Mouse (Mus musculus) ES-E14 (cell line): ENCODE data around the gene Prrc2b. TPM values are rescaled to one million over a fixed set of nuclear protein-coding genes. Genes with fewer than 3 reads are reported as not detected.
A peak's percentile ranks its signal among the peaks of the same experiment; 100 is the strongest.

Source experiments
- DNase-seq: peaks from one replicate; pipeline ENCODE4 v3.0.0-alpha.2; 2013; ENCODE audit warnings: low read depth, low spot score
- H3K27ac ChIP-seq: 2 replicates; pipeline ENCODE4 v1.5.1; 2012; ENCODE audit warnings: low read depth, mild to moderate bottlenecking, low read length, moderate library complexity, mixed read lengths; ENCODE audit not compliant: poor library complexity, insufficient read depth, severe bottlenecking
- H3K36me3 ChIP-seq: 2 replicates; pipeline ENCODE4 v1.6.1; 2012; ENCODE audit warnings: mild to moderate bottlenecking, low read length, moderate library complexity, mixed read lengths; ENCODE audit not compliant: control insufficient read depth, poor library complexity, insufficient read depth, severe bottlenecking
- H3K4me1 ChIP-seq, 2 experiments: fragments of 150-350 bp in 1 of 2; sonication (generic) in 1 of 2; 2 replicates each; pipeline ENCODE4 v1.6.1; 2012; ENCODE audit warnings: low read length in 2 of 2, mild to moderate bottlenecking in 1 of 2, mixed read lengths in 1 of 2; ENCODE audit not compliant: control insufficient read depth in 2 of 2, insufficient read depth in 2 of 2, poor library complexity in 1 of 2
- H3K4me3 ChIP-seq, 2 experiments: fragments of 150-350 bp in 1 of 2; sonication (generic) in 1 of 2; 2 replicates each; pipeline ENCODE4 v1.5.1; 2012; ENCODE audit warnings: low read length in 2 of 2, low read depth in 1 of 2, mild to moderate bottlenecking in 1 of 2, mixed read lengths in 1 of 2; ENCODE audit not compliant: insufficient read depth in 1 of 2, poor library complexity in 1 of 2, severe bottlenecking in 1 of 2
- H3K9ac ChIP-seq: 2 replicates; pipeline ENCODE4 v1.6.1; 2012; ENCODE audit warnings: low read depth, mild to moderate bottlenecking, low read length, mixed read lengths; ENCODE audit not compliant: poor library complexity, insufficient read depth, severe bottlenecking
- H3K9me3 ChIP-seq: fragments of 150-350 bp; sonication (generic); 2 replicates; pipeline ENCODE4 v1.6.1; 2012; ENCODE audit warnings: low read depth, mild to moderate bottlenecking, low read length; ENCODE audit not compliant: control insufficient read depth, insufficient read depth
- CHD2 ChIP-seq: IDR thresholded peaks from 2 replicates; pipeline ENCODE4 v1.6.1; 2014; ENCODE audit warnings: mild to moderate bottlenecking, low read depth, low read length, inconsistent platforms
- HCFC1 ChIP-seq: IDR thresholded peaks from 2 replicates; pipeline ENCODE4 v1.6.1; 2012; ENCODE audit warnings: low read length, inconsistent platforms, borderline replicate concordance; ENCODE audit not compliant: insufficient read depth
- MAFK ChIP-seq: IDR thresholded peaks from 2 replicates; pipeline ENCODE4 v1.6.1; 2014; ENCODE audit warnings: mild to moderate bottlenecking, low read depth, low read length, inconsistent platforms; ENCODE audit not compliant: insufficient read depth
- ZC3H11A ChIP-seq: IDR thresholded peaks from 2 replicates; pipeline ENCODE4 v1.6.1; 2012; ENCODE audit warnings: low read depth, mild to moderate bottlenecking, inconsistent platforms, low read length, borderline replicate concordance
- ZNF384 ChIP-seq: IDR thresholded peaks from 2 replicates; pipeline ENCODE4 v1.6.1; 2012; ENCODE audit warnings: low read depth, low read length, inconsistent platforms
- in situ Hi-C, 2 experiments: fragments of 600-800 bp; cut with MboI; formaldehyde crosslinking; loops; one replicate each; pipeline ENCODE4 v1.15.1; 2025; ENCODE audit warnings: low sequenced_read_pairs in 2 of 2, inconsistent platforms in 1 of 2; ENCODE audit not compliant: unreplicated experiment in 2 of 2
- total RNA-seq: library from RNA; depleted of rRNA; stranded (reverse); fragments of 300-350 nt; gene quantifications from 2 replicates; pipeline ENCODE4 v1.2.3, GENCODE M21; 2012

Gene Prrc2b
- total RNA-seq, 1 experiment = 75.1 TPM

DNA sequence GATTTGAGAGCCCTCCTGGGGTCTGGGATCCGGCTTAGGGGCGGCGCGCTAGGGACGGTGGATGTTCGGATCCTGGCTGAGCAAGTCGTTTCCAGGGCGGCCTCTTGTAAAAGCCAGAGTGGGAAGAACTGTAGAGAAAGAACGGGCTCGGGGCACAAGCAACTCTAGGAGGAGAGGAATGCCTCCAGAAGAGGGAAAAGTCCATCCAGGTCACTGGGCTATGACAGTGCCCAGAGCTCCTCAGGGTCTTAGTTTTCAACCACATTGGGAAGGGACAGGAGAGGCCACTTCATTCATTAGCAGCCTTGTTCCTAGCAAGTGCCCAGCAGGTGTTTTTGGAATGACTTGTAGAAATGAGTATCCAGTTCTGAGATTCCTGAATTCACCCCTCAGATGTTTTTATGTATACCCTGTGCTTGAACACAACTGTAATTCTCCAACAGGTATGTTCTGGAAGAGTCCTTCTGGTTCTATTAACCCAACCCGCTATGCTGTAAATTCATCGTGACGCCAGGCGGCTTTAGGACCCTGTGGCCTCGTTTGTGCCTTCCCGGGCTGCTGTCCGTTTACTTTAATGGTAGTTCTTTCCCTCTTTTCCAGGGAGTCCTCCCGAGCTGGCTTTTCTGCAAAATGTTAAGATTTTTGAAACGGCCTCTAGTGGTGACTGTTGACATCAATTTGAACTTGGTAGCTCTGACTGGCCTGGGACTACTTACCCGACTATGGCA is 86.0 kb downstream of the Prrc2b start:
- Histone ChIP-seq H3K27ac (peak overlapping the region; percentile 31; the same call in 1 of the 2 replicates), H3K4me1 (peaks cover 0 to 6% of the 10 kb centered on the region in 2 experiments; a peak in 2 of 4 replicates), H3K36me3 (peaks cover 22% of the 10 kb centered on the region; the same call in 1 of the 2 replicates), H3K9me3 (no peaks in the 10 kb centered on the region), H3K9ac (peak overlapping the region; percentile 87), H3K4me3 (peak overlapping the region; percentile 77 to 89)
- peak; percentile 51 for DNase-seq
- no peak for TF ChIP-seq CHD2
- no peak for TF ChIP-seq HCFC1
- no peak for TF ChIP-seq ZC3H11A
- no peak for TF ChIP-seq MAFK
- no peak for TF ChIP-seq ZNF384
- in situ Hi-C loops = no loop called here

DNA sequence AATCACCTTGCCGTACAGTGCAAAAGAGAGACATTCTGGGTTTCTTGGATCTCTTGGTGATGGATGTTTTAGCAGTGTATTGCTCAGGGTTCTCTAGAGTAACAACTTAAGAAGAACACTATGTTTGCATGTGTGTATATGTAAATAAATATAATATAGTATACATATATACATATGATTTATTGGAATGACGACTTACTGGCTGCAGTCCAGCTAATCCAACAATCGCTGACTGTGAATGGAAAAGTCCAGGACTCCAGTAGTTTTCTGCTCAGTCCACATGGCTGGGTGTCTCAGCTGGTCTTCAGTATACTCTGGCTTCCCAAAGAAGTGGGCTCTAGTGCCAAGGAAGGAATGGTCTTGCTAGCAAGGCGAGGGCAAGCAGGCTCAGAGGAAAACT is 86.7 kb downstream of the Prrc2b start:
- H3K4me1 ChIP-seq = peaks cover 0 to 6% of the 10 kb centered on the region in 2 experiments; a peak in 2 of 4 replicates
- DNase-seq = no peak
- no peaks in the 10 kb centered on the region for H3K9me3 ChIP-seq
- no peak for TF ChIP-seq CHD2
- no peak for TF ChIP-seq MAFK
- no peak for TF ChIP-seq HCFC1
- TF ChIP-seq ZC3H11A = no peak
- TF ChIP-seq ZNF384 = no peak
- H3K27ac ChIP-seq = no peak overlapping the region
- peaks cover 20% of the 10 kb centered on the region; the same call in 1 of the 2 replicates for H3K36me3 ChIP-seq
- in situ Hi-C loops = no loop called here
- peak overlapping the region; percentile 87; the same call in 1 of the 2 replicates for H3K9ac ChIP-seq
- peak overlapping the region; percentile 77 to 89 for H3K4me3 ChIP-seq

DNA sequence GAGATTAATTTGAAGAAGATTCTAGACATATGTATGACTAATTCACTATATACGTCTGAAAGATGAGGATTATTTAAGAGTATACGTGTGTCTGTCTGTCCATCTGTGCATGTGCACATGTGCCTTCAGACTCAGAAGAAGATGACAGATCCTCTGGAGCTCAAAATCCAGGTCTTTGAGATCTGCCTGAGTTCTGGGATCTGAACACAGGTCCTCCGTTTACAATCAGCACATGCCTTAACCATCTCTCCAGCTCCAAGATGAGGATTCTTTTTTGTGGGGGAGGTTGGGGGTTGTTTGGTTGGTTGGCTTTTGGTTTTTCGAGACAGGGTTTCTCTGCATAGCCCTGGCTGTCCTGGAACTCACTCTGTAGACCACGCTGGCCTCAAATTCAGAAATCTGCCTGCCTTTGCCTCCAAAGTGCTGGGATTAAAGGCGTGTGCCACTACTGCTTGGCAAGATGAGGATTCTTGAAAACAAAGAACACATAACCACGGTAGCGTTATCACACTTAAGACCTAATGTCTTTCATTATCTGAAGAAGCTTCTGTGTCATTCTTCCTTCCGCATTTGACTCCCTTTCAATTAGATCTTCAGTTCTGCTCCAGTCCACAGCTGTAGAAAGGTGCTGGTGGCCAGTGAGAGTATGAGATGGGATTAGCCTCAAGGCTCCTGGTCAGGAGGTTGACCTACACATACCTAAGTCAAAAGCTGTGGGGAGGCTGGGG is 88.0 kb downstream of the Prrc2b start:
- no peak overlapping the region for H3K27ac ChIP-seq
- in situ Hi-C loops = no loop called here
- H3K4me3 ChIP-seq = no peak overlapping the region
- peaks cover 0 to 5% of the 10 kb centered on the region in 2 experiments; a peak in 2 of 4 replicates for H3K4me1 ChIP-seq
- no peak overlapping the region for H3K9ac ChIP-seq
- no peaks in the 10 kb centered on the region for H3K9me3 ChIP-seq
- no peak for DNase-seq
- H3K36me3 ChIP-seq = peaks cover 16% of the 10 kb centered on the region; the same call in 1 of the 2 replicates
- TF ChIP-seq HCFC1 (no peak), ZC3H11A (no peak)

DNA sequence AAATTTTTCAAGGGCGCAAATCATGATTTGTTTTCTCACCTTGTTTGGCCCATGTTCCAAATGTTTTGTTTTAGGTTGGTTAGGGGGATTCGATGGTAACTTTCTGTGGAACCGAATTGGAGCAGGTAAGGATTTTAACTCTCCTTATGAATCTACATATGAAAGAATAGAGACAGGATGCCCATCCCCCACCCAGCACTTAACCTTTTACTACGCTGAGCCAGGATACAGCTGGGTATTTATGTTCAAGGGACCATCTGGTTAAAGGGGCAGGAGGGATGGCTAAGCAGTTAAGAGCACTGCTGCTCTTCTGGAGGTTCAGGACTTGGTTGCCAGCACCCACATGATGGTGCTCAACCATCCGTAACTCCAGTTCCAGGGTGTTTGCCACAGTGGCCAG is 89.7 kb downstream of the Prrc2b start:
- Histone ChIP-seq H3K36me3 (peaks cover 30% of the 10 kb centered on the region), H3K27ac (no peak overlapping the region), H3K4me1 (peaks cover 0 to 5% of the 10 kb centered on the region in 2 experiments; a peak in 2 of 4 replicates), H3K9me3 (no peaks in the 10 kb centered on the region), H3K9ac (no peak overlapping the region), H3K4me3 (no peak overlapping the region)
- DNase-seq = no peak
- TF ChIP-seq ZC3H11A = no peak
- TF ChIP-seq CHD2 = no peak
- no peak for TF ChIP-seq MAFK
- TF ChIP-seq ZNF384 = no peak
- no peak for TF ChIP-seq HCFC1
- in situ Hi-C loops = no loop called here
